Mouse (Mus musculus) limb, embryonic 13.5 days (tissue): Measurements from ENCODE around the gene Nphs1. TPM values are rescaled to one million over a fixed set of nuclear protein-coding genes. Genes with fewer than 3 reads are reported as not detected.

Experiments used
- ATAC-seq: fragments of 200-750 bp; cut with Nextera tagmentation; 2 replicates; pipeline ENCODE4 v1.8.0; 2017; ENCODE audit warnings: low read depth, moderate number of reproducible peaks, moderate TSS enrichment; ENCODE audit not compliant: low FRiP score
- H3K27ac ChIP-seq: fragments of 300-500 bp; sonication (generic); 2 replicates; pipeline ENCODE4 v1.5.1; 2015; ENCODE audit warnings: inconsistent platforms, mild to moderate bottlenecking, moderate library complexity
- H3K27me3 ChIP-seq: fragments of 300-500 bp; sonication (generic); 2 replicates; pipeline ENCODE4 v1.6.1; 2015; ENCODE audit warnings: mild to moderate bottlenecking, inconsistent platforms
- H3K36me3 ChIP-seq: fragments of 300-500 bp; sonication (generic); 2 replicates; pipeline ENCODE4 v1.6.1; 2015; ENCODE audit warnings: inconsistent platforms, mild to moderate bottlenecking, moderate library complexity
- H3K4me1 ChIP-seq: fragments of 300-500 bp; sonication (generic); 2 replicates; pipeline ENCODE4 v1.6.1; 2015; ENCODE audit warnings: inconsistent platforms
- H3K4me2 ChIP-seq: fragments of 300-500 bp; sonication (generic); replicated peaks from 2 replicates; pipeline ENCODE4 v1.6.1; 2015; ENCODE audit warnings: inconsistent platforms, mild to moderate bottlenecking, moderate library complexity
- H3K4me3 ChIP-seq: fragments of 300-500 bp; sonication (generic); 2 replicates; pipeline ENCODE4 v1.5.1; 2015; ENCODE audit warnings: moderate library complexity, mild to moderate bottlenecking, inconsistent platforms
- H3K9ac ChIP-seq: fragments of 300-500 bp; sonication (generic); 2 replicates; pipeline ENCODE4 v1.6.1; 2015; ENCODE audit warnings: mild to moderate bottlenecking, inconsistent platforms
- H3K9me3 ChIP-seq: fragments of 300-500 bp; sonication (generic); 2 replicates; pipeline ENCODE4 v1.6.1; 2016; ENCODE audit warnings: inconsistent platforms
- WGBS: fragments of 180-500 bp; shearing (Covaris S2); methylation state at CpG from one replicate; pipeline ENCODE4 v1.1.7; 2015; 5-methylcytosine and 5-hydroxymethylcytosine counted together
- polyA plus RNA-seq: library from polyadenylated mRNA; unstranded; fragments of >200 nt; fragmentation: Nextera tagmentation; extraction: Ambion mirVana; gene quantifications from 2 replicates; pipeline ENCODE4 v1.2.1, GENCODE M21; 2015

The Nphs1 gene
- polyA plus RNA-seq: 0.09 TPM in 2 replicates

GRCm38 (mm10) chr7:30457629-30458330, at the start of gene Nphs1, which contains the start of gene Kirrel2:
TSS of gene Nphs1 (plus strand) at chr7:30458315.
TSS of gene Kirrel2 (minus strand) at chr7:30457690.
- Histone ChIP-seq H3K9ac (0 out of 2 replicates have a peak within 1 kb of the TSS, but pooled peaks have one; percentile 5), H3K9me3 (no peaks in the 10 kb centered on the region), H3K27me3 (peaks cover 100% of the 10 kb centered on the region), H3K4me3 (peak within 1 kb of the TSS; percentile 20), H3K4me1 (peaks cover 21% of the 10 kb centered on the region), H3K27ac (no peak within 1 kb of the TSS), H3K36me3 (no peaks in the 10 kb centered on the region), H3K4me2 (peak within 1 kb of the TSS; percentile 45)
- 3% methylated on average over 16 of the region's 16 CpGs for WGBS
- ATAC-seq: peak; percentile 48

GRCm38 (mm10) chr7:30408639-30409038, 49.5 kb upstream of the Nphs1 start:
- 82% methylated on average over 3 of the region's 3 CpGs for WGBS
- Histone ChIP-seq H3K9ac (no peak overlapping the region), H3K4me1 (no peaks in the 10 kb centered on the region), H3K4me2 (no peak overlapping the region), H3K36me3 (no peaks in the 10 kb centered on the region), H3K27ac (no peak overlapping the region), H3K4me3 (no peak overlapping the region), H3K27me3 (peaks cover 9% of the 10 kb centered on the region; the same call in 1 of the 2 replicates), H3K9me3 (no peaks in the 10 kb centered on the region)
- ATAC-seq: no peak

- H3K27ac ChIP-seq: no peak overlapping the region
- H3K9me3 ChIP-seq: no peaks in the 10 kb centered on the region
- 42% methylated on average over 2 of the region's 2 CpGs for WGBS
- no peak for ATAC-seq
- H3K4me1 ChIP-seq: no peaks in the 10 kb centered on the region
- no peak overlapping the region for H3K4me2 ChIP-seq
- H3K4me3 ChIP-seq: no peak overlapping the region
- no peaks in the 10 kb centered on the region for H3K36me3 ChIP-seq
- H3K9ac ChIP-seq: no peak overlapping the region
- H3K27me3 ChIP-seq: peaks cover 9% of the 10 kb centered on the region; the same call in 1 of the 2 replicates
These were observed 48.3 kb upstream of the Nphs1 start for GRCm38 (mm10) chr7:30409789-30410188.

GRCm38 (mm10) chr7:30411023-30411422, 47.1 kb upstream of the Nphs1 start:
- no peak overlapping the region for H3K4me3 ChIP-seq
- WGBS: 73% methylated on average over 3 of the region's 3 CpGs
- ATAC-seq: no peak
- no peak overlapping the region for H3K4me2 ChIP-seq
- no peak overlapping the region for H3K27ac ChIP-seq
- no peaks in the 10 kb centered on the region for H3K9me3 ChIP-seq
- H3K9ac ChIP-seq: no peak overlapping the region
- H3K4me1 ChIP-seq: no peaks in the 10 kb centered on the region
- peaks cover 9% of the 10 kb centered on the region; the same call in 1 of the 2 replicates for H3K27me3 ChIP-seq
- no peaks in the 10 kb centered on the region for H3K36me3 ChIP-seq

DNA sequence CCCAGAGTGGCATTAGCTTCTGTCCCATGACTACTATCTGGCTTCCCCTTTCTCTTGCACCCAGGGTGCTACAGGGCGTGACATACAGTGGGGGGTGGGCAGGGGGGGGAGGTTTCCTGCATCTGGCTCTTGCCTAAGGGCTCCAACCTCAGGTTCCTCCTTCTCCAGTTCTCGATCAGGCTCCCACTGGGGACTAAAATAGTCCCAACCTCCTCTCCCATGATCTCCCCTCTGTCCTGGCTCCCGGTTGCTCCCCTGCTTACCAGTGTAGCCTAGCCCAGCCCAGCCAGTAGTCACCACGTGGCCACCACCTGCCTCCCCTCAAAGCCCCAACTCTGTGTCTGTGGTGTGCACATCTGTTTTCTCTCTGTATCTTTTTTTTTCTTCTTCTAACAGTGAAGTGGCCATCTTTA, 45.4 kb upstream of the Nphs1 start:
- H3K36me3 ChIP-seq: no peaks in the 10 kb centered on the region

GRCm38 (mm10) chr7:30413596-30413995, 44.5 kb upstream of the Nphs1 start, which contains the start of gene Tyrobp:
TSS of gene Tyrobp (plus strand) at chr7:30413760.
- WGBS: 63% methylated on average over 5 of the region's 5 CpGs
- Histone ChIP-seq H3K4me3 (no peak within 1 kb of the TSS), H3K4me2 (no peak within 1 kb of the TSS), H3K4me1 (no peaks in the 10 kb centered on the region), H3K27ac (no peak within 1 kb of the TSS), H3K9me3 (peaks cover 4% of the 10 kb centered on the region; the same call in 1 of the 2 replicates), H3K27me3 (peaks cover 9% of the 10 kb centered on the region; the same call in 1 of the 2 replicates), H3K36me3 (no peaks in the 10 kb centered on the region), H3K9ac (no peak within 1 kb of the TSS)
- no peak for ATAC-seq

More for the DNA sequence above, 45.4 kb upstream of the Nphs1 start:
- no peaks in the 10 kb centered on the region for H3K4me1 ChIP-seq
- H3K27ac ChIP-seq: no peak overlapping the region
- H3K4me3 ChIP-seq: no peak overlapping the region
- no peak overlapping the region for H3K4me2 ChIP-seq
- WGBS: 42% methylated on average over 4 of the region's 4 CpGs
- H3K9me3 ChIP-seq: no peaks in the 10 kb centered on the region
- H3K27me3 ChIP-seq: peaks cover 9% of the 10 kb centered on the region; the same call in 1 of the 2 replicates
- no peak overlapping the region for H3K9ac ChIP-seq
- ATAC-seq: no peak

- Histone ChIP-seq H3K27ac (no peak overlapping the region), H3K4me3 (no peak overlapping the region), H3K4me1 (peaks cover 12% of the 10 kb centered on the region), H3K4me2 (no peak overlapping the region), H3K9ac (no peak overlapping the region), H3K27me3 (peaks cover 29% of the 10 kb centered on the region), H3K9me3 (peaks cover 14% of the 10 kb centered on the region), H3K36me3 (no peaks in the 10 kb centered on the region)
- 67% methylated on average over 9 of the region's 9 CpGs for WGBS
- no peak for ATAC-seq
These were observed 40.3 kb upstream of the Nphs1 start for GRCm38 (mm10) chr7:30417856-30418255.

- Histone ChIP-seq H3K4me2 (no peak within 1 kb of the TSS), H3K4me1 (peaks cover 19% of the 10 kb centered on the region), H3K9me3 (peaks cover 14% of the 10 kb centered on the region), H3K27me3 (peaks cover 43% of the 10 kb centered on the region), H3K9ac (no peak within 1 kb of the TSS), H3K27ac (no peak within 1 kb of the TSS), H3K4me3 (no peak within 1 kb of the TSS), H3K36me3 (no peaks in the 10 kb centered on the region)
- ATAC-seq: no peak
- WGBS: 75% methylated on average over 10 of the region's 10 CpGs
These were observed 38.3 kb upstream of the Nphs1 start, which contains the start of gene Hcst for GRCm38 (mm10) chr7:30419561-30420499. TSS of gene Hcst (minus strand) at chr7:30419854.

DNA sequence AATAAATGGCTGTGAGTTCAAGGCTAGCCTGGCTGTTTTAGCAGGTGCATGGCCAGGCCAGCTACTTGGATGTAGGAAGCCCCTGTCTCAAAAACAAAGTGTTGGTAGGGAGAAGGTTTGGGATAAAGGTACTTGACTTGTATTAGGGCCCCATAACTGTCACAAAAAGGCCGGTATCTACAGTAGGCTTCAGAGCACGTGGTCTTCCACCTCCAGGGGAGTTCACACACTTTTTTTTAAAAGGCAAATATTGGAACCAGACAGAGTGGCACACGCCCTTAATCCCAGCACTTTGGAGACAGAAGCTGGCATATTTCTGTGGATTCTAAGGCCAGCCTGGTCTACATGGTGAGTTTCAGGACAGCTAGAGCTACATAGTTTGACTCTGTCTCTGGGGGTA, 37.4 kb upstream of the Nphs1 start:
- Histone ChIP-seq H3K4me1 (peaks cover 19% of the 10 kb centered on the region), H3K36me3 (peaks cover 6% of the 10 kb centered on the region; the same call in 1 of the 2 replicates), H3K27ac (no peak overlapping the region), H3K4me3 (no peak overlapping the region), H3K4me2 (no peak overlapping the region), H3K9ac (no peak overlapping the region), H3K27me3 (peaks cover 43% of the 10 kb centered on the region), H3K9me3 (peaks cover 14% of the 10 kb centered on the region)
- WGBS: 88% methylated on average over 3 of the region's 3 CpGs
- ATAC-seq: no peak

GRCm38 (mm10) chr7:30421175-30421889, 36.8 kb upstream of the Nphs1 start, which contains the start of gene Nfkbid:
TSS of gene Nfkbid (plus strand) at chr7:30421732.
- H3K27me3 ChIP-seq: peaks cover 43% of the 10 kb centered on the region

DNA sequence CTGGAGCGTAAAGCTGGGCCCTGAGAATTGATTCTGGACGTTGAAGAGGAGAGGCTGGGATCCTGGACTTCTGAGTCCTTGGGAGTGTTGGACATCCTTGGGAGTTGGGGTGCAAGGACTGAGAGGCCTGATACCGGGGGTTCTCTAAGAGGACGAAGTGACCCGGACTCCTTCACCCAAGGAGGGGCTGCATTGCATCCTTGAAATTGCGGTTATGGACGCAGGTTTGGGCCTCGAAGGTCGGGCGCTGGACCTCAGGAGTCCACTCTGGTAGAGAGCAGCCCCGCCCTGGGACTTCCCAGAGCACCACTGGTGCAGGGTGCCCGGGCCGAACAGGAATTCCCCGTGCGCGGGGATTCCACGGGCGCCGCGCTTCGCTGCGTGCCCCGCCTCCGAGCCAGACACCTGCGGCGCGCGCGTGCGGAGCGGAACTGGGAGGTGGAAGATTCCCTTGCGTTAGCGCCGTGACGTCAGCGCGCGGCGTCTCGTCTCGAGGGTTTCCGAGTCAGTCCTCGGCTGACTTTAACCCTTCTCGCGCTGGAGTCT, 36.2 kb upstream of the Nphs1 start:
- Histone ChIP-seq H3K4me2 (peak overlapping the region; percentile 95), H3K4me1 (peaks cover 19% of the 10 kb centered on the region), H3K27me3 (peaks cover 43% of the 10 kb centered on the region), H3K9ac (peak overlapping the region; percentile 72), H3K27ac (no peak overlapping the region), H3K9me3 (peaks cover 14% of the 10 kb centered on the region), H3K4me3 (peak overlapping the region; percentile 63), H3K36me3 (peaks cover 10% of the 10 kb centered on the region)
- ATAC-seq: peak; percentile 75
- under 1% methylated on average over 45 of the region's 45 CpGs for WGBS

More at GRCm38 (mm10) chr7:30421175-30421889, 36.8 kb upstream of the Nphs1 start, which contains the start of gene Nfkbid:
- H3K36me3 ChIP-seq: peaks cover 10% of the 10 kb centered on the region; the same call in 1 of the 2 replicates
- peak within 1 kb of the TSS; percentile 63 for H3K4me3 ChIP-seq
- peak within 1 kb of the TSS; percentile 72 for H3K9ac ChIP-seq
- 12% methylated on average over 31 of the region's 31 CpGs for WGBS
- H3K4me2 ChIP-seq: peak within 1 kb of the TSS; percentile 95
- no peak within 1 kb of the TSS for H3K27ac ChIP-seq
- no peak for ATAC-seq
- H3K4me1 ChIP-seq: peaks cover 19% of the 10 kb centered on the region
- peaks cover 14% of the 10 kb centered on the region for H3K9me3 ChIP-seq
